Mouse (Mus musculus): Measurements from ENCODE around the gene Dpm2. TPM values are rescaled to one million over a fixed set of nuclear protein-coding genes. Genes with fewer than 3 reads are reported as not detected.

The Dpm2 gene
- 1.2 and 1.7 TPM in 2 replicates for polyA plus RNA-seq (2012)

- Histone ChIP-seq H3K9me3 (ENCODE audit: control insufficient read depth, low read length) (no peaks in the 10 kb centered on the region), H3K36me3 (ENCODE audit: control insufficient read depth) (peaks cover 27% of the 10 kb centered on the region), H3K4me1 (ENCODE audit: control insufficient read depth) (peaks cover 29% of the 10 kb centered on the region)
Observed at GRCm38 (mm10) chr2:32570698-32571494, at the start of gene Dpm2. TSS of gene Dpm2 (plus strand) at chr2:32570858.

GRCm38 (mm10) chr2:32524536-32525031 is 46.1 kb upstream of the Dpm2 start:
- Histone ChIP-seq H3K4me1 (ENCODE audit: control insufficient read depth) (peaks cover 1% of the 10 kb centered on the region; the same call in 1 of the 2 replicates), H3K36me3 (ENCODE audit: control insufficient read depth) (no peaks in the 10 kb centered on the region), H3K4me3 (replicated peaks) (no peak overlapping the region), H3K9me3 (ENCODE audit: control insufficient read depth, low read length) (no peaks in the 10 kb centered on the region), H3K27me3 (ENCODE audit: control insufficient read depth) (no peaks in the 10 kb centered on the region)
- TF ChIP-seq GATA1 (IDR thresholded peaks at IDR 0.05; ENCODE audit: low read length): no peak
- TF ChIP-seq TAL1 (IDR thresholded peaks at IDR 0.05; ENCODE audit: low read length): no peak

More at GRCm38 (mm10) chr2:32570698-32571494, at the start of gene Dpm2:
- peaks cover 7% of the 10 kb centered on the region for H3K27me3 ChIP-seq (ENCODE audit: control insufficient read depth)
- TF ChIP-seq TAL1 (IDR thresholded peaks at IDR 0.05; ENCODE audit: low read length) (no peak), GATA1 (IDR thresholded peaks at IDR 0.05; ENCODE audit: low read length) (no peak)
- peak within 1 kb of the TSS; percentile 70 for H3K4me3 ChIP-seq (replicated peaks)

- no peaks in the 10 kb centered on the region for H3K9me3 ChIP-seq (ENCODE audit: control insufficient read depth, low read length)
Observed at GRCm38 (mm10) chr2:32525816-32526215, 44.8 kb upstream of the Dpm2 start.

GRCm38 (mm10) chr2:32527468-32527966 is 43.1 kb upstream of the Dpm2 start:
- no peak for TF ChIP-seq TAL1 (IDR thresholded peaks at IDR 0.05; ENCODE audit: low read length)
- TF ChIP-seq GATA1 (IDR thresholded peaks at IDR 0.05; ENCODE audit: low read length): no peak
- Histone ChIP-seq H3K4me3 (replicated peaks) (no peak overlapping the region), H3K4me1 (ENCODE audit: control insufficient read depth) (peaks cover 1% of the 10 kb centered on the region; the same call in 1 of the 2 replicates), H3K9me3 (ENCODE audit: control insufficient read depth, low read length) (no peaks in the 10 kb centered on the region), H3K36me3 (ENCODE audit: control insufficient read depth) (no peaks in the 10 kb centered on the region), H3K27me3 (ENCODE audit: control insufficient read depth) (no peaks in the 10 kb centered on the region)

More at GRCm38 (mm10) chr2:32525816-32526215, 44.8 kb upstream of the Dpm2 start:
- peaks cover 1% of the 10 kb centered on the region; the same call in 1 of the 2 replicates for H3K4me1 ChIP-seq (ENCODE audit: control insufficient read depth)
- no peak for TF ChIP-seq GATA1 (IDR thresholded peaks at IDR 0.05; ENCODE audit: low read length)
- TF ChIP-seq TAL1 (IDR thresholded peaks at IDR 0.05; ENCODE audit: low read length): no peak
- no peaks in the 10 kb centered on the region for H3K36me3 ChIP-seq (ENCODE audit: control insufficient read depth)
- no peaks in the 10 kb centered on the region for H3K27me3 ChIP-seq (ENCODE audit: control insufficient read depth)
- no peak overlapping the region for H3K4me3 ChIP-seq (replicated peaks)

GRCm38 (mm10) chr2:32528326-32528725 is 42.3 kb upstream of the Dpm2 start:
- Histone ChIP-seq H3K9me3 (ENCODE audit: control insufficient read depth, low read length) (no peaks in the 10 kb centered on the region), H3K36me3 (ENCODE audit: control insufficient read depth) (no peaks in the 10 kb centered on the region), H3K4me1 (ENCODE audit: control insufficient read depth) (peaks cover 1% of the 10 kb centered on the region; the same call in 1 of the 2 replicates), H3K27me3 (ENCODE audit: control insufficient read depth) (peaks cover 3% of the 10 kb centered on the region), H3K4me3 (replicated peaks) (no peak overlapping the region)
- TF ChIP-seq TAL1 (IDR thresholded peaks at IDR 0.05; ENCODE audit: low read length) (no peak), GATA1 (IDR thresholded peaks at IDR 0.05; ENCODE audit: low read length) (no peak)

GRCm38 (mm10) chr2:32530479-32530878 is 40.2 kb upstream of the Dpm2 start:
- Histone ChIP-seq H3K27me3 (ENCODE audit: control insufficient read depth) (peaks cover 23% of the 10 kb centered on the region), H3K36me3 (ENCODE audit: control insufficient read depth) (no peaks in the 10 kb centered on the region), H3K4me3 (replicated peaks) (no peak overlapping the region), H3K9me3 (ENCODE audit: control insufficient read depth, low read length) (no peaks in the 10 kb centered on the region), H3K4me1 (ENCODE audit: control insufficient read depth) (peaks cover 14% of the 10 kb centered on the region)
- no peak for TF ChIP-seq GATA1 (IDR thresholded peaks at IDR 0.05; ENCODE audit: low read length)
- TF ChIP-seq TAL1 (IDR thresholded peaks at IDR 0.05; ENCODE audit: low read length): no peak

GRCm38 (mm10) chr2:32533163-32533562 is 37.5 kb upstream of the Dpm2 start:
- Histone ChIP-seq H3K4me3 (replicated peaks) (no peak overlapping the region), H3K9me3 (ENCODE audit: control insufficient read depth, low read length) (no peaks in the 10 kb centered on the region; the same call in 1 of the 2 replicates), H3K36me3 (ENCODE audit: control insufficient read depth) (no peaks in the 10 kb centered on the region), H3K27me3 (ENCODE audit: control insufficient read depth) (peaks cover 50% of the 10 kb centered on the region), H3K4me1 (ENCODE audit: control insufficient read depth) (peaks cover 20% of the 10 kb centered on the region)
- TF ChIP-seq TAL1 (IDR thresholded peaks at IDR 0.05; ENCODE audit: low read length) (no peak), GATA1 (IDR thresholded peaks at IDR 0.05; ENCODE audit: low read length) (no peak)

- TF ChIP-seq TAL1 (IDR thresholded peaks at IDR 0.05; ENCODE audit: low read length) (no peak), GATA1 (IDR thresholded peaks at IDR 0.05; ENCODE audit: low read length) (peak; percentile 37; the same call in 1 of the 2 replicates)
- Histone ChIP-seq H3K4me3 (replicated peaks) (peak overlapping the region; percentile 79), H3K36me3 (ENCODE audit: control insufficient read depth) (no peaks in the 10 kb centered on the region), H3K27me3 (ENCODE audit: control insufficient read depth) (peaks cover 61% of the 10 kb centered on the region), H3K9me3 (ENCODE audit: control insufficient read depth, low read length) (no peaks in the 10 kb centered on the region; the same call in 1 of the 2 replicates), H3K4me1 (ENCODE audit: control insufficient read depth) (peaks cover 20% of the 10 kb centered on the region)
Observed at GRCm38 (mm10) chr2:32534061-32534732, 36.5 kb upstream of the Dpm2 start.
